Mouse (Mus musculus): ENCODE data around the gene Ets1. TPM values are rescaled to one million over a fixed set of nuclear protein-coding genes. Genes with fewer than 3 reads are reported as not detected.

Gene Ets1
- polyA plus RNA-seq, 1 experiment, result 6.8 TPM

DNA sequence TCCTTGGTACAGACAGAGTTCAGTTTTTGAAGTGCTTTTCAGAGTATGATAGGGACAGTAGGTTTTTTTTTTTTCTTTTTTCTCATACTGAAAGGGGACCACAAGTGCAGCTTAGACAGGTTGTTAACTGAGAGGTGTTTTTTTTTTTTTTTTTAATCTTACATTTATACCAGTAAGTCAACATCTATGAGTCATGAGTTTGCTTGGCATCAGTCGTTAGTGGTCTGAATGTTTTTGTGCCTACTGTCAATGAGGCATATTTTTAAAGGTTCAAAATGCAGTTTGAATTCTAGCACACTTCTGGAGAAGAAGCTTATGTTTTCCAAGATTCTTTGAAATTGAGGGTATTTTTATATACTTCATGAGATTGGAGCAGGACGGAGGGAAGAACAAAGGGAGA is 56.9 kb downstream of the Ets1 start:
- H3K27ac ChIP-seq (ENCODE audit: insufficient read depth, low read length), result no peak overlapping the region
- TF ChIP-seq POLR2A (IDR thresholded peaks at IDR 0.05; ENCODE audit: borderline replicate concordance, insufficient read depth, low read length), result no peak
- TF ChIP-seq CTCF (IDR thresholded peaks at IDR 0.05; ENCODE audit: borderline replicate concordance, insufficient read depth, low read depth, low read length), result no peak
- 85% methylated on average over 2 of the region's 2 CpGs for WGBS
- H3K4me3 ChIP-seq (replicated peaks; ENCODE audit: insufficient read depth, low read depth, low read length), result no peak overlapping the region
- DNase-seq, result no peak
- H3K27me3 ChIP-seq (ENCODE audit: control insufficient read depth, insufficient read depth, low read length), result peaks cover 1% of the 10 kb centered on the region; the same call in 1 of the 2 replicates
- no peaks in the 10 kb centered on the region for H3K4me1 ChIP-seq (ENCODE audit: control insufficient read depth, insufficient read depth, low read length)

DNA sequence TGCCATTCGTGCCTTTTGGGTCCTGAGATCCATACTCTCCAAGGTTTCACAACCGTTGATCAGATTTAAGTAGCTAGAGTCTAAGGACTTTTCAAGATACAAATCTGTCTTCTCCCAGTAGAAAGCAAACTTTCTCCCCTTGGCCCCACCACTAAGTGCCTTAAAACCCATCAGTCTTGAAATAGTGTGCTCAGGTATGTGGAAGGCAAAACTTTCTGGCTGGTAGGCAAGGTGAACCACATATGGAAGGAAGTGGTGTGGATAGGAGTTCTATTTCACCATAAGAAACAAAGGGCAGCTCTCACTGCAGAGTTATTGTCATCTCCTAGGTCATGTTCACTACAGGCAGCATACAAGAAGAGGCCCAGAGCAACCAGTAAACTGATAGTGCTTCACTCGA is 57.4 kb downstream of the Ets1 start:
- TF ChIP-seq CTCF (IDR thresholded peaks at IDR 0.05; ENCODE audit: borderline replicate concordance, insufficient read depth, low read depth, low read length), result no peak
- no peak for TF ChIP-seq POLR2A (IDR thresholded peaks at IDR 0.05; ENCODE audit: borderline replicate concordance, insufficient read depth, low read length)
- no peak overlapping the region for H3K27ac ChIP-seq (ENCODE audit: insufficient read depth, low read length)
- DNase-seq, result no peak
- H3K4me3 ChIP-seq (replicated peaks; ENCODE audit: insufficient read depth, low read depth, low read length), result no peak overlapping the region
- peaks cover 1% of the 10 kb centered on the region; the same call in 1 of the 2 replicates for H3K27me3 ChIP-seq (ENCODE audit: control insufficient read depth, insufficient read depth, low read length)
- 86% methylated on average over 3 of the region's 3 CpGs for WGBS
- no peaks in the 10 kb centered on the region for H3K4me1 ChIP-seq (ENCODE audit: control insufficient read depth, insufficient read depth, low read length)

DNA sequence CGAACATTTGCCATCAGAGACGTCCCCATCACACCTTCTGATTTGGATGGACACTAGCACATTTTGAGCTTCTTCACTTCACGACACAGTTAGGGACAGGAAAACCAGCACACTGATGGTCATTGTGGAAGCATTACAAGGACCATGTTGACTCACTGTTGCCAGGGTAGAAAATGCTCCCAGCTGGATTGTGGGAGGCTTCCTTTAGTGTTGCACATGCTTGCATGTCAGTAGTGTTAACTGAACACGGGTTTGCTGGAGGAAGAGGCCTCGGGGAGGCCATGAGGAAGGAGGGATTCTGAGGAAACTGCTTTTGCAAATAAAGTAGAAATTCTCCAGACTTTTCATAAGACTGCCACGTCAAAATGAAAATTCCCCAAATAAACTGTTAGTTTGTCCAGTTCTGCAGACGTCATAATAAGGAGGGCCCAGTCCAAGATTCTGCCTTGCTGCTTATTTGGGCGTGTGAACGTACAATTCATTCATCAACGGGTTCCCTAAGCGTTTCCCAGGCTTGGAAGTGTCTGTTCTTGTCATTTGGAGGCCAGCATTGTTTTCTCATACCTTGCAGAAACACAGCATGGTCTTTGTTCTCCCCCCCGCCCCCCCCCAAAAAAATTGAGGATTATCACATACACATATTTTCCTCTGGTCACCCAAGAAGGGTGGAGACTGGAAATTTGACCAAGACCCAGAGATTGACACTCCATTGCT is 58.2 kb downstream of the Ets1 start:
- no peak for DNase-seq
- H3K27ac ChIP-seq (ENCODE audit: insufficient read depth, low read length), result no peak overlapping the region
- H3K4me3 ChIP-seq (replicated peaks; ENCODE audit: insufficient read depth, low read depth, low read length), result no peak overlapping the region
- peaks cover 1% of the 10 kb centered on the region; the same call in 1 of the 2 replicates for H3K27me3 ChIP-seq (ENCODE audit: control insufficient read depth, insufficient read depth, low read length)
- TF ChIP-seq CTCF (IDR thresholded peaks at IDR 0.05; ENCODE audit: borderline replicate concordance, insufficient read depth, low read depth, low read length) (no peak), POLR2A (IDR thresholded peaks at IDR 0.05; ENCODE audit: borderline replicate concordance, insufficient read depth, low read length) (no peak)
- H3K4me1 ChIP-seq (ENCODE audit: control insufficient read depth, insufficient read depth, low read length), result no peaks in the 10 kb centered on the region
- WGBS, result 79% methylated on average over 12 of the region's 12 CpGs

DNA sequence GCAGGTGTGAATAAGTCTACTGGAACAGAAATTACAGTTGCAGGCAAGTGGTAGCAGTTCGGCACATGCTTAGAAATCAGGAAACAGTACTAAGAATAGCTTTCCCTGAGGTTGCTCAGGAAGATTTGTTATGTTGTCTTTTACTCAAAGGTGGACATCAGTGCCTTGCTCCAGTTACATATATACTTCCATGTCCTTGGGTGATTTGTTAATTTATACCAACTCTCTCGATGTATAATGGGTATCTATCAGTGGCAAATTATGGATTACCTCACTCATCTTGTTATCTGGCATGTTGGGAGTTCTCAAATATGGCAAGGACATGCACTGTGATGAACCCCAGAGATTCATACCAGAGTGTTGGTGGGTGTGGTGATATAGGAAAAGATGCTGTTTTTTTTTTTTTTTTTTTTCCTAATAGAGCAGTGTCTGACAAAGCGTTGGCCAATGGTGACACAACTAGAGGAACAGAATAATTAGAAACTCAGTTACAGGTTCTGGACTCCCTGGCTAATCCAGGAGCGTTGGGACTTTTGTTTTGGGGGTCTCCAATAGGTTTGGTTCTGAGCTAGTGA is 59.0 kb downstream of the Ets1 start:
- peaks cover 1% of the 10 kb centered on the region; the same call in 1 of the 2 replicates for H3K27me3 ChIP-seq (ENCODE audit: control insufficient read depth, insufficient read depth, low read length)
- no peak overlapping the region for H3K27ac ChIP-seq (ENCODE audit: insufficient read depth, low read length)
- WGBS, result 66% methylated on average over 4 of the region's 4 CpGs

DNA sequence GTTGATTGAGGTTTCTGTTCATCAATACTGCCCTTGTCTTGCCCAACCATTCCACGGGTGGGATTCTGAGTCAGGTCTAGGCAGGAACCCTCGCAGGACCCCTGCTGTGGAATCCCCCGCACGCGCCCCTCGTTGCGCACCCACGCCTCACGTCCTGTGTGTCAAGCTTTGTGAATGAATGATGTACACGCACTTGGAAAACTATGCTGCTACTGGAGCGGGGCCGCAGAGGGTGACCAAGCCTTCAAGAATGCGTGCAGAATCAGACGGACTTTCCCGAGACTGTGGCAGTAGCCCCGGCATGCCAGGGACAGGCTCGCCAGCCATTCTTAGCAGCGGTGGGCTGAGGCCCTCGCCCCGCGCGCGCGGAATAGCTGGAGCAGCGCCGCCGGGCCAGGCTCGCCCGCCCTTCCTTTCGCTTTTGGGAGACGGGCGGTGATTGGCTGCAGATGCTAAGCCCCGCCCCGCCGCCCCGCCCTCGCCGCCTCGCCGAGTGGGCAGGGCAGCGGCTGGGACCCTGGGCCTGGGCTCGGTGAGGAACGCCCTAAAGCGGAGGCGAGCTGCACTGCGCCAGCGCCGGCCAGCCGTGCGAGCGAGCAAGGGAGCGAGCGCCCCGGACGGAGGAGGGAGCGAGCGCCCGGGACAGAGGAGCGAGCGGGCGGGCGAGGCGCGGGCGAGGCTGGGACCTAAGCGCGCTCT is 59.6 kb downstream of the Ets1 start:
- Histone ChIP-seq H3K27ac (ENCODE audit: insufficient read depth, low read length) (no peak overlapping the region), H3K4me3 (replicated peaks; ENCODE audit: insufficient read depth, low read depth, low read length) (peak overlapping the region; percentile 78), H3K4me1 (ENCODE audit: control insufficient read depth, insufficient read depth, low read length) (no peaks in the 10 kb centered on the region), H3K27me3 (ENCODE audit: control insufficient read depth, insufficient read depth, low read length) (peaks cover under 1% of the 10 kb centered on the region; the same call in 1 of the 2 replicates)
- WGBS, result under 1% methylated on average over 67 of the region's 67 CpGs
- peak; percentile 82 to 86 for DNase-seq
- TF ChIP-seq CTCF (IDR thresholded peaks at IDR 0.05; ENCODE audit: borderline replicate concordance, insufficient read depth, low read depth, low read length), result no peak
- no peak for TF ChIP-seq POLR2A (IDR thresholded peaks at IDR 0.05; ENCODE audit: borderline replicate concordance, insufficient read depth, low read length)

More for the DNA sequence above, 59.0 kb downstream of the Ets1 start:
- no peaks in the 10 kb centered on the region for H3K4me1 ChIP-seq (ENCODE audit: control insufficient read depth, insufficient read depth, low read length)
- no peak for DNase-seq
- H3K4me3 ChIP-seq (replicated peaks; ENCODE audit: insufficient read depth, low read depth, low read length), result peak overlapping the region; percentile 78
- TF ChIP-seq CTCF (IDR thresholded peaks at IDR 0.05; ENCODE audit: borderline replicate concordance, insufficient read depth, low read depth, low read length), result no peak
- no peak for TF ChIP-seq POLR2A (IDR thresholded peaks at IDR 0.05; ENCODE audit: borderline replicate concordance, insufficient read depth, low read length)

DNA sequence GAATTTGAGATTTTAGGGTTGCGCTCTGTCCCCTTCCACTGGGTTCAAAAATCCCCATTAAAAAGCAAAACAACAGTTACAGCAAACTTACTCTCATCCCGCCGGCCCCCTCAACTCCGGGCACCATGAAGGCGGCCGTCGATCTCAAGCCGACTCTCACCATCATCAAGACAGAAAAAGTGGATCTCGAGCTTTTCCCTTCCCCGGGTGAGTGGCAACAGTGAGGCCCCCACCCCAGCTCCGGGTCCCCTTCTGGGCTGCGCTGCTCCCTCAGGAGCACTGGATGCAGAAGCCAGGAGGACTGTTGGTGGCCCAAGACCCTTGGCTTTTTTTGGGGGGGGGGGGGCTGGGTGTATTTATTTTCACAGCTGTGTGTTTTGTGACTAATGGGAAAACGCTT is 60.2 kb downstream of the Ets1 start:
- Histone ChIP-seq H3K27me3 (ENCODE audit: control insufficient read depth, insufficient read depth, low read length) (no peaks in the 10 kb centered on the region; the same call in 1 of the 2 replicates), H3K4me3 (replicated peaks; ENCODE audit: insufficient read depth, low read depth, low read length) (peak overlapping the region; percentile 78), H3K27ac (ENCODE audit: insufficient read depth, low read length) (no peak overlapping the region), H3K4me1 (ENCODE audit: control insufficient read depth, insufficient read depth, low read length) (no peaks in the 10 kb centered on the region)
- WGBS, result 2% methylated on average over 13 of the region's 13 CpGs
- DNase-seq, result no peak
- no peak for TF ChIP-seq CTCF (IDR thresholded peaks at IDR 0.05; ENCODE audit: borderline replicate concordance, insufficient read depth, low read depth, low read length)
- TF ChIP-seq POLR2A (IDR thresholded peaks at IDR 0.05; ENCODE audit: borderline replicate concordance, insufficient read depth, low read length), result no peak

DNA sequence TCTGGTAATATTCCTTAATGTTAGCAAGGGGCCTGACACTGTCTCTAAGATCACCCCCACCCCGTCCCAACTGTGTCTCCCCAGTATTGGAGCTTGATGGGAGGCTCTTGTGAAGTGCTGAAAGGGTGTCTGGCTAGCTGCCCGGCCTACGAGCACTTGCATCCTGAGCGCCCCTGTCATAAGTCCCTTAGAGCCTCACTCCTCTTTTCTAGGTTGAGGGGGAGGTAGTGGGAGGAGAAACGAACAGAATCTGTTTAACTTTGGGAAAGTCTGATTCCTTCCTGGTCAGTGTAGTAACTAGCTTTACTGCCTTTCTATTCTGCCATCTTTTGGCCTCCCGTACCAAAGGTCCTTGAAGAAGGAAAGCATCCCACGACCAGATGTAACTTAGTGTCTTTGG is 60.7 kb downstream of the Ets1 start:
- WGBS, result 36% methylated on average over 7 of the region's 7 CpGs
- no peak for DNase-seq
- Histone ChIP-seq H3K27me3 (ENCODE audit: control insufficient read depth, insufficient read depth, low read length) (no peaks in the 10 kb centered on the region; the same call in 1 of the 2 replicates), H3K4me3 (replicated peaks; ENCODE audit: insufficient read depth, low read depth, low read length) (no peak overlapping the region), H3K4me1 (ENCODE audit: control insufficient read depth, insufficient read depth, low read length) (no peaks in the 10 kb centered on the region), H3K27ac (ENCODE audit: insufficient read depth, low read length) (no peak overlapping the region)
- TF ChIP-seq CTCF (IDR thresholded peaks at IDR 0.05; ENCODE audit: borderline replicate concordance, insufficient read depth, low read depth, low read length) (no peak), POLR2A (IDR thresholded peaks at IDR 0.05; ENCODE audit: borderline replicate concordance, insufficient read depth, low read length) (no peak)

Measured in cerebellum, adult 2 months (tissue).